Mouse (Mus musculus) megakaryocyte, embryonic 14.5 days (primary cell): ENCODE results near the gene Ipmk.

Experiments
- FLI1 ChIP-seq: IDR thresholded peaks from 2 replicates; pipeline ENCODE4 v1.6.1; 2012; ENCODE audit warnings: low read length, inconsistent platforms, mixed read lengths
- GATA1 ChIP-seq: IDR thresholded peaks from 3 replicates; pipeline ENCODE4 v1.6.1; 2012; ENCODE audit warnings: mixed read lengths, low read length, inconsistent platforms, borderline replicate concordance

- no peak for TF ChIP-seq FLI1
- no peak for TF ChIP-seq GATA1
These were observed 4.4 kb upstream of the Ipmk start for GRCm38 (mm10) chr10:71343130-71343529.
